Mouse (Mus musculus): Measurements from ENCODE around the gene 4930524J08Rik. TPM values are rescaled to one million over a fixed set of nuclear protein-coding genes. Genes with fewer than 3 reads are reported as not detected.

The 4930524J08Rik gene
- total and polyA plus RNA-seq, 2 experiments from 2014 or later = 0.52 to 3.8 TPM

- Histone ChIP-seq H3K36me3 (ENCODE audit: insufficient read depth, low read length) (no peaks in the 10 kb centered on the region), H3K4me2 (ENCODE audit: low read depth, low read length) (peak overlapping the region; percentile 78), H3K27ac (no peak overlapping the region), H3K27me3 (ENCODE audit: insufficient read depth, low read length) (no peaks in the 10 kb centered on the region), H3K9ac (replicated peaks; ENCODE audit: low read length) (0 out of 2 replicates have a peak overlapping the region, but pooled peaks have one; percentile 98), H3K4me1 (ENCODE audit: insufficient read depth, low read length) (peaks cover 17% of the 10 kb centered on the region), H3K4me3 (ENCODE audit: low read length) (peak overlapping the region; percentile 92), H3K9me3 (ENCODE audit: low read length) (no peaks in the 10 kb centered on the region)
- ATAC-seq = no peak
- WGBS = 4% methylated on average over 8 of the region's 8 CpGs
- no peak for TF ChIP-seq CTCF (IDR thresholded peaks at IDR 0.05; ENCODE audit: low read depth)
- peak; percentile 13 for DNase-seq (ENCODE audit: low spot score)
These were observed 2.4 kb upstream of the 4930524J08Rik start for GRCm38 (mm10) chr5:99976334-99976955.

GRCm38 (mm10) chr5:99977516-99978301 is 1.2 kb upstream of the 4930524J08Rik start:
- H3K27me3 ChIP-seq (ENCODE audit: insufficient read depth, low read length) = no peaks in the 10 kb centered on the region
- ATAC-seq = peak; percentile 44
- no peak for TF ChIP-seq CTCF (IDR thresholded peaks at IDR 0.05; ENCODE audit: low read depth)

GRCm38 (mm10) chr5:99983452-99984061 is 4.7 kb downstream of the 4930524J08Rik start:
- 94% methylated on average over 9 of the region's 9 CpGs for WGBS

More at GRCm38 (mm10) chr5:99977516-99978301, 1.2 kb upstream of the 4930524J08Rik start:
- peak; percentile 85 for DNase-seq (ENCODE audit: low spot score)
- Histone ChIP-seq H3K9me3 (ENCODE audit: low read length) (no peaks in the 10 kb centered on the region), H3K4me1 (ENCODE audit: insufficient read depth, low read length) (peaks cover 17% of the 10 kb centered on the region), H3K9ac (replicated peaks; ENCODE audit: low read length) (peak overlapping the region; percentile 98), H3K36me3 (ENCODE audit: insufficient read depth, low read length) (no peaks in the 10 kb centered on the region), H3K4me3 (ENCODE audit: low read length) (peak overlapping the region; percentile 92), H3K4me2 (ENCODE audit: low read depth, low read length) (peak overlapping the region; percentile 78), H3K27ac (peak overlapping the region; percentile 98)
- WGBS = under 1% methylated on average over 46 of the region's 50 CpGs

GRCm38 (mm10) chr5:99994166-99994565 is 15.3 kb downstream of the 4930524J08Rik start:
- Histone ChIP-seq H3K4me1 (ENCODE audit: insufficient read depth, low read length) (no peaks in the 10 kb centered on the region), H3K4me2 (ENCODE audit: low read depth, low read length) (no peak overlapping the region), H3K9me3 (ENCODE audit: low read length) (peaks cover 3% of the 10 kb centered on the region; the same call in 1 of the 2 replicates), H3K27me3 (ENCODE audit: insufficient read depth, low read length) (no peaks in the 10 kb centered on the region), H3K4me3 (ENCODE audit: low read length) (no peak overlapping the region), H3K36me3 (ENCODE audit: insufficient read depth, low read length) (no peaks in the 10 kb centered on the region), H3K27ac (no peak overlapping the region), H3K9ac (replicated peaks; ENCODE audit: low read length) (no peak overlapping the region)
- 83% methylated on average over 3 of the region's 3 CpGs for WGBS
- TF ChIP-seq CTCF (IDR thresholded peaks at IDR 0.05; ENCODE audit: low read depth) = no peak
- no peak for DNase-seq (ENCODE audit: low spot score)
- ATAC-seq = no peak

More at GRCm38 (mm10) chr5:99983452-99984061, 4.7 kb downstream of the 4930524J08Rik start:
- no peaks in the 10 kb centered on the region for H3K9me3 ChIP-seq (ENCODE audit: low read length)
- TF ChIP-seq CTCF (IDR thresholded peaks at IDR 0.05; ENCODE audit: low read depth) = no peak
- no peak for ATAC-seq
- H3K27me3 ChIP-seq (ENCODE audit: insufficient read depth, low read length) = no peaks in the 10 kb centered on the region
- no peaks in the 10 kb centered on the region for H3K36me3 ChIP-seq (ENCODE audit: insufficient read depth, low read length)
- no peak for DNase-seq (ENCODE audit: low spot score)
- H3K4me3 ChIP-seq (ENCODE audit: low read length) = no peak overlapping the region
- H3K9ac ChIP-seq (replicated peaks; ENCODE audit: low read length) = no peak overlapping the region
- H3K4me1 ChIP-seq (ENCODE audit: insufficient read depth, low read length) = no peaks in the 10 kb centered on the region
- no peak overlapping the region for H3K4me2 ChIP-seq (ENCODE audit: low read depth, low read length)
- H3K27ac ChIP-seq = no peak overlapping the region

GRCm38 (mm10) chr5:99994680-99995079 is 15.8 kb downstream of the 4930524J08Rik start:
- 91% methylated on average over 3 of the region's 3 CpGs for WGBS
- Histone ChIP-seq H3K4me3 (ENCODE audit: low read length) (no peak overlapping the region), H3K4me1 (ENCODE audit: insufficient read depth, low read length) (no peaks in the 10 kb centered on the region), H3K9me3 (ENCODE audit: low read length) (peaks cover 3% of the 10 kb centered on the region; the same call in 1 of the 2 replicates), H3K36me3 (ENCODE audit: insufficient read depth, low read length) (no peaks in the 10 kb centered on the region), H3K27me3 (ENCODE audit: insufficient read depth, low read length) (no peaks in the 10 kb centered on the region), H3K9ac (replicated peaks; ENCODE audit: low read length) (no peak overlapping the region), H3K4me2 (ENCODE audit: low read depth, low read length) (no peak overlapping the region), H3K27ac (no peak overlapping the region)
- ATAC-seq (no peak), DNase-seq (ENCODE audit: low spot score) (no peak)
- TF ChIP-seq CTCF (IDR thresholded peaks at IDR 0.05; ENCODE audit: low read depth) = no peak

GRCm38 (mm10) chr5:100000048-100000447 is 21.2 kb downstream of the 4930524J08Rik start:
- no peaks in the 10 kb centered on the region for H3K4me1 ChIP-seq (ENCODE audit: insufficient read depth, low read length)
- H3K27me3 ChIP-seq (ENCODE audit: insufficient read depth, low read length) = no peaks in the 10 kb centered on the region
- H3K27ac ChIP-seq = no peak overlapping the region
- WGBS = 78% methylated on average over 7 of the region's 7 CpGs
- H3K9ac ChIP-seq (replicated peaks; ENCODE audit: low read length) = no peak overlapping the region
- DNase-seq (ENCODE audit: low spot score) = no peak
- ATAC-seq = no peak
- H3K36me3 ChIP-seq (ENCODE audit: insufficient read depth, low read length) = no peaks in the 10 kb centered on the region
- TF ChIP-seq CTCF (IDR thresholded peaks at IDR 0.05; ENCODE audit: low read depth) = no peak
- H3K4me2 ChIP-seq (ENCODE audit: low read depth, low read length) = no peak overlapping the region
- H3K9me3 ChIP-seq (ENCODE audit: low read length) = peaks cover 3% of the 10 kb centered on the region; the same call in 1 of the 2 replicates
- H3K4me3 ChIP-seq (ENCODE audit: low read length) = no peak overlapping the region
